Mouse (Mus musculus): ENCODE measurements around the gene Rnf40.

- TF ChIP-seq HCFC1 (IDR thresholded peaks at IDR 0.05; ENCODE audit: low read depth, low read length) = no peak
- TF ChIP-seq ELF1 (IDR thresholded peaks at IDR 0.05; ENCODE audit: low read depth, low read length) = no peak
- TF ChIP-seq CTCF (IDR thresholded peaks at IDR 0.05 in 2 of 3, conservative IDR thresholded peaks at IDR 0.05 in 1 of 3; ENCODE audit: control insufficient read depth in 1 of 3, insufficient read depth in 1 of 3, low read depth in 2 of 3, low read length in 3 of 3, poor library complexity in 1 of 3, severe bottlenecking in 1 of 3) = no peak
- no peak for TF ChIP-seq UBTF (IDR thresholded peaks at IDR 0.05; ENCODE audit: borderline replicate concordance, insufficient read depth, low read depth, low read length)
- no peak for TF ChIP-seq MAX (IDR thresholded peaks at IDR 0.05; ENCODE audit: low read length)
- TF ChIP-seq MYB (IDR thresholded peaks at IDR 0.05; ENCODE audit: low read depth, low read length) = no peak
- TF ChIP-seq USF2 (IDR thresholded peaks at IDR 0.05; ENCODE audit: borderline replicate concordance in 1 of 2, insufficient read depth in 1 of 2, low read depth in 1 of 2, low read length in 2 of 2) = no peak
- no peak for TF ChIP-seq MEF2A (IDR thresholded peaks at IDR 0.05; ENCODE audit: extremely low read depth, insufficient replicate concordance, low read depth, low read length, poor library complexity, severe bottlenecking)
- TF ChIP-seq POLR2A (IDR thresholded peaks at IDR 0.05; ENCODE audit: control insufficient read depth in 1 of 2, insufficient read depth in 1 of 2, low read depth in 1 of 2, low read length in 2 of 2, poor library complexity in 1 of 2) = no peak
Measured at GRCm38 (mm10) chr7:127551558-127551957, 37.0 kb upstream of the Rnf40 start.
